Mouse (Mus musculus) granulocyte monocyte progenitor cell, adult 5-6 weeks (primary cell): ENCODE measurements at regions not wholly inside any gene's neighbourhood (a gene's known extent, or its start where the extent isn't known, plus 50 kb on each side); places are given as distances from the start of the nearest gene placed in this dataset.
"Not testable (repeated sequence)": the region's sequence is repeated elsewhere in the genome, so short reads cannot be mapped to it uniquely, and the experiment has no call there.

Experiments used
- ATAC-seq: replicated peaks from 2 replicates; pipeline ENCODE4 v1.8.0; 2016; ENCODE audit warnings: mild to moderate bottlenecking, moderate TSS enrichment, inconsistent platforms; ENCODE audit not compliant: poor library complexity, severe bottlenecking

GRCm38 (mm10) chr5:97330074-97330473 is 62.1 kb downstream of the Naa11 start:
- no peak for ATAC-seq

DNA sequence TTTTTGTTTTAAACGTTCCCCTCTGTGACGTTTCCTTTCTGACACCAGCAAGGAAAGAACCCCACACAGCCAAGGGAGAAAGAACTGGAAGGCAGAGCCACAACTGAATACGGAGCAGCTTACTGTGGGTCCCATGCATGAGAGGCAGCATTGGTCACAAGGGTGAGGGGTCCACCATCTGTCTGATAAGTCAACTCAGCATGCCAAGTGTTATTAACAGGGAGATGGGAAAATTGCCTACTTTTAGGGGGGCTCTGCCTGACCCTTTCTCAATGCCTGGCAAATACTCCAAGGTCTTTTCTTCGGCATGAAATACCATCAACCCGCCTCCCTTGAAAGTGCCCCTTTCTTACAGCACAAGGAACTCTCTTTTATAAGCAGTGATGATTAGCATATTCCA is 66.3 kb downstream of the Naa11 start:
- ATAC-seq, result no peak

DNA sequence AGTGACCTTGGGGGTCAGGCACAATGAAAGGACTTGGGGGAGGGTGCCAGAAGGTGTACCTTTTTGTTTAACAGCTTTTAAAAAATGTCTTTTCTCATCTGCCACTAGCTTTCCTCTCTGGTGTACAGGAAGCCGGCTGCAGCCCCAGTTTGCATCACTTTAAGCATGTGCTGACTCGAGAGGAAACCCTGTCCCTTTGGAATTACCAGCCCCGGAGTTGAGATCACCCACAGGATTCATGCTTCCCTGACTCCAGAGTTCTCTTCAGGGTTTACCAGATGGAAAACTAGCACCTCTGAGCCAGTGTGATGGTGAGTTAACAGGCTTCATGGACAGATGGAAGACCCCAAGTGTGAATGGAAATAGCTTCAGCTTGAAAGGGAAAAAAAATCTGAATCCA is 68.3 kb downstream of the Naa11 start:
- no peak for ATAC-seq

DNA sequence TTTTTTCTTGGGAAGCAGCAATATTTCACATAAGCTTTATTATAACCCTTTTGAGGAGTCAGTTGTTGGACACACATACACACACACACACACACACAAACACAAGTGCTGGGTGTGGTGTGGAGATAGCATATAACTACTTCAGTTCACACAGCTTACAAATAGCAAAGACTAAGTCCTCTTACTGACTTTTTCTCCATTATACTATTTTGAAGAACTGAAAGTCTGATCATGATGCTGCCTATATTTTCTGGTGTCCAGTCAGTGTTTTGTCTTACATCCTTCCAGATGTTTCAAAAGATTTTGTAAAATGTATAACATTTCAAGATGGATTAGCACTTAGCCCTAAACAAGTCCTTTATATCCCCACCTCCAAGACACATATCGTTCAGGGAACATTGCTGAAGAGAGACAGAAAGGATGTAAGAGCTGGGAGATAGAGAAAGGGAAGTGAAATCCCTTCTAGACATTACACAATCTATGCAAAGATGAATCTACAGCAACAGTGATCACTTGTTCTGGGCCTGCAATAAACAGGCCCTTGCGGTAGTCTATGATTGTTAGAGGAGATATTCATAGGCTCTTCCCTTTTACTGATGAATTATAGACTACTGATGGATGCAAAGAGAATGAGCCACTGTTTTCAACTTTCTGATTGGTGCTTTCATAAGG is 72.2 kb downstream of the Naa11 start:
- peak; percentile 99 for ATAC-seq

GRCm38 (mm10) chr5:97306902-97307301 is 85.3 kb downstream of the Naa11 start:
- no peak for ATAC-seq

DNA sequence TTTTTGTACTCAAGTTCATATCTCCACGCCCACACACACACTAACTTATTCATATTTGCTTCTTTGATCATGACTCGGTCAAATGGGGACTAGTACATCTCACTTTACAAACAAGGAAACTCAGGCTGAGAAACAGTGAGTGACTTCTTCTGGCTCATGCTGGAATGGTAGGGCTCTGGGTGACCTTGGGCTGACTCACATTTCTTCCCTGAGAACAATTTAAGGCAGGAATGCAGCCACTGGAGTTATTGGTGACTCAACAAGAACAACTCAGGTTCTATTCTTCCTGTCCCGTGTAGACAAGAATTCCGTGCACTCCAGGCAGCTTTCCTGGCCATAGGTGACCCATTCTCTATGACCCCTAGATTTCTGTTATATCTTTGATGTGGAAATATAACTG is 87.3 kb downstream of the Naa11 start:
- ATAC-seq, result no peak

DNA sequence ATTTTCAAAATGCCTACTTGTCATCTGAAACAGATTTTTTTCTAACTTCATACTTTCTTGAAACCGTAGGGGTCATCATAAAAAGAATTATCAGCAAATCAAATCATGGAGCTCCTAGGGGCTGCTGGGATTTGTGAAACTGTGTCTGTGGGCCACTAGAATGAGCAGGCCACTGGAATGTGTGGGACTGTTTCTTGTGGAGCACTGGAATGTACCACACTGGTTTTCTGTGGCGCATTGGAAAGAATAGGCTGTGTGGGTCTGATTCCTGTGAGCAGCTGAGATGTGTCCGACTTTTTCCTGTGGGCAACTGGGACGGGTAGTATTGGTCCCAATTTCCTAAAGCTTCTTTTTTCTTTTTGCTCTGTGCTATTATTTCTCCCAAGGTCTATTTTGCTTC is 90.6 kb downstream of the Naa11 start:
- no peak for ATAC-seq

DNA sequence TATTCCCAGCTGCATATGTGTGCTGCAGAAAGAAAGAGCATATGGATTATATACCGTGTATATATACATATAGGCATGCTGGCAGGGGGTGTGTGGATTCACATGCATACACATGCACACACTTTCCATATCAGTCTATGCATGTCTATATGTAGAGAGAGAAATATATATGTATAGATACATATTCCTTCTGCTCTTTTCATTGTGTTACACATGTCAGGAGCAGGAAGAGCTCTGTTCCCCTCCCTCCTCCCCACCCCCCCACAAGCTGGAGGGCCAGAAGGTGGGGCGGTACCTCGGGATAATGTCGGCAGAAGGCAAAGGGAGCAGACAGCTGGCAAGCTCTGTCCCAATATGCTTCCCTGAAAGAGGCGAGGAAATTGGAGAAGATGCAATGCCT is 91.3 kb downstream of the Naa11 start:
- no peak for ATAC-seq

DNA sequence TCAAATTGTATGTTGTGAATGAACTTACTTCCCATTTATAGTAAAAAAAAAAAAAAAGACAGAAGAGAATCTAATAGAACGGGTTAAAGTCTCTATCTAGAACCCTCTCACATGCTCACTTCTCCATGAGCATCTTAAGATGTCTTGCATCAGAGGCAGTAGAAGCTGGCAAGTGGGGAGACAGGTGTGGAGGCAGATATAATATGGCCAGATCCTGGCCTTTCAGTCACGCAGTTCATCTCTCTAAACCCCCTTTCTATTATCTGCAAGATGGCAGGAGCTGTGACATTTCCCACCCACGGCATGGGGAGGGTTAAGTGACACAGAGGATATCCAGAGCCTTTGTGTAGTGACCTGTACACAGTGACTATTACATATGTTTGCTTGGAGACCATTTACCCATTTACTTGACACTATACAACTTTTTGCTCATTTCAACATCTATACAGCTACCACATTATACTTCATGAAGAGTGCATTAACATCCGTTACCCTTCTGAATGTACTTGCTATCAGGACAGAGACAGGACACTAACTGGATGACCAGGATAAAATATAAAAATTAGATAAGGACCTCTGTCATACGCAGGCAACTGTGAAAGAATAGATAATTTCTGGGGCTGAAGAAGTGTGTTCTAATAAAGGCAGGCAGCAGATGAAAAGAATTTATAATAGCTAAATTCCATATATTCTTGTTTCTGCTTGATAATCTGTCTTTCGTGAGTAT is 91.9 kb downstream of the Naa11 start:
- no peak for ATAC-seq

DNA sequence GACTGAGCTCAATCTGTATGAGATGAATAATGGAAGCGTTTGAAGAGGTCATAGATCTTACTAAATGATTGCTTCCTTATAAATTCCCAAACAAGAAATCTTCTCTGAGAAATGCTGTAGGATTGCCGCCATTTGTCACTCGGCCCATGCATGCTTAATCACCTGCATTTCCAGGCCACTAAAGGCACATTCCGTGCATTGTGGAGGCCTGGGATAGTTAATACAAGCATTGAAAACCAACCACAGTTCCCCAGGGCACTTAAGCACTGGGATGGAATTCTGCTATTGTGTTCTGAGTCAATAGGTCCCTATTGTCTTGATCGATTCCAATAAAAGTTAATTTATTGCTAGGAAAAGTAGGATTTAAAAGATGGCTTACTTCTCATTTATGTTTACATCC is 92.5 kb downstream of the Naa11 start:
- no peak for ATAC-seq

GRCm38 (mm10) chr5:97296213-97296612 is 96.0 kb downstream of the Naa11 start:
- ATAC-seq, result no peak

DNA sequence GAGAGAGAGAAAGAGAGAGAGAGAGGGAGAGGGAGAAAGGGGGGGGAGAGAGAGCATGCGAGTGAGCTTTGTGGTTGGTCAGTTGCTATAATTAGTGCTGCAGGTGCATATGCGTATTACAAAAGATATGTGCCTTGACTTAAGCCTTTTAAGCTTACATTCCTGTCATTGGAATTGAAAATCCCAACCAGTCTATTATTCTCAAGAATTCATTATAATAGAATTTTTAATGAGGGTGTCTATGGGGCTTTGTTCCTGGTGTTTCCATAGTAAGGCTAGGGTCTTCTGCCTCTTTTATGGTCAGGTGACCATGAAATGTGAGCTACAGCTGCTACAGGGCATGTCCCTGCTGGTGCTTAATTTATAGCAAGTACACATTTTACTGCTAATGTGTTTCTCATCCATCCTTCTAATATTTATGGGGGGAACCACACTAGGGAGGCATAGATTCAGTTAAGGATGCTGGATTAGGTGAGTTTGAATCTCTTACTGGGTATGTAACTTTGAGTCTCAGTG is 102.0 kb downstream of the Naa11 start:
- ATAC-seq, result no peak

- no peak for ATAC-seq
These were observed 102.6 kb downstream of the Naa11 start for GRCm38 (mm10) chr5:97289401-97290165.

GRCm38 (mm10) chr5:97279455-97279854 is 112.7 kb downstream of the Naa11 start:
- ATAC-seq, result peak; percentile 52; the same call in 1 of the 2 replicates

DNA sequence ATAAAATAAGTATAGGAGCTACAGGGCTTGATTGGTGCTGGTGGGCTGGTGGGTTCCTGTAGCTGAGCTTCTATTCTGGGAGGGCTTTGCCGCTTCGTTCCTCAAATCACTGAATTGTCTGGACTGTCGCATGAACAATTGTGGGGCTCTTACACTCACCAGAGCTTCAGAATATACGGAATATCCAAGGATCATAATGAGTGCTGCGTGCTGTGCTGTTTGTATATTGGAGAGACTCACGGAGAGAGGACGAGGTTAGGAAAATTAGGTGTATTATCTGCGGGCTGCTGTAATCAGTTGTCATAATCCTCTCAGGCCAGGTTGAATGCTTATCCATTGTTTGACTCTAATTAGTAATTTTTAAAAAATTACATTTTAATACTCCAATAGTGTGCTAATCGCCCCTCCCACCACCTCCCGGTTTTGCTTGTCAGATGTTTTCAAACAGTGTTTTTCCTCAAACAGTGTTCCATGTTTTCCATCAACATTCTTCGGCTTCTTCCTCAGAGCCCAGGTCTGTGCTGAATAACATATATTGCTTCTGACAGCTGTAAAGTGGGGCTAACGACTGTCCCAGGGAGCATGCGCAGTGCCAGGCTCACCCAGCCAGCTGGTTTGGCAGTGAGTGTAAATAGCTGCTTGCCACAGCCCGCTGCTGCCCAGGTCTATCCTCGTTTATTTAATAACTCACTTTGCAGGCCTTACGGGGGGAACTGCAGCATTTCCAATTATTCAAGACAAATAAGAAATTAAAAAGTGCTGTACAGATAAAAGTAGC is 114.2 kb downstream of the Naa11 start:
- no peak for ATAC-seq

DNA sequence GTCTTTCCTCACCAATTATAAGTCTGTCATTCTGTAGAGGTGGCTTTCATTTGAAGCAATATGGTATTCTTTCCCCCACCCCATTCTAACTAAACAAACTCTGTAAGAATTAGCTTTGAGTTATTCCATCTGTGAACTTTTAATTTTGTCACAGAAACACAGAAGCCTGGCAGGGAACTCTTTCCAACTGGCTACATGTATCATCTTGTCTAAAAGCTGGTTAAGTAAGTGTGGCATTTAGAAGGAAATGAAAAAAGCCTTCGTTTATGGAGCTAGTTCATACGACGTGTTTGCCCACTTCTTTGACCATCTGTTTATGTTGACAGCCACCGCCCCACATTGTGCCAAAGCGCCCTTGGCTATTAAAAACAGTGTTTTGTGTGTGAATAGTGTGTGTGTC is 115.5 kb downstream of the Naa11 start:
- ATAC-seq, result no peak

GRCm38 (mm10) chr5:97264666-97265065 is 127.5 kb downstream of the Naa11 start:
- ATAC-seq, result not testable (repeated sequence)

- ATAC-seq, result no peak
These were observed 135.1 kb downstream of the Naa11 start for GRCm38 (mm10) chr5:97257106-97257505.

- ATAC-seq, result no peak
These were observed 135.6 kb downstream of the Naa11 start for GRCm38 (mm10) chr5:97256445-97257060.

DNA sequence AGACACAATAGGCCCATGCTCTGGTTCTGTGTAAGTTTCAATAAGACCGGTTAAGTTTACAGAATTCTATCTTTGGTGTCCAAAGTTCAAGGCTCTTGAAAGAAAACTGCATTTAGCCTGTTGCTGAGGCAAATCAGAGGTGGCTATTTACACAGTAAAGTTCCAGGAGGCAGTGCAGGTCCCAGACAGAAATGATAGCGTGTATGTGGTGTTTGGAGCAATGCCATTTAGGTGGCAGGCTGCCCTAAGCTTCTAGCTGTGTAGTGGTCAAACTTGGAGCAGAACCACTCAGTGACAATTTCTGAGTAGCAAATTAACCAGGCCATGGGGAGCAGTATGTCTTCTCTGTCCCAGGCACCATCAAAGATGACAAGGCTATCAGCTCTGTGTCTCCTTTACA is 125.5 kb upstream of the Paqr3 start:
- ATAC-seq, result no peak
